Mouse (Mus musculus) cerebellum, adult 2 months (tissue): ENCODE data around the gene Tbc1d4. TPM values are rescaled to one million over a fixed set of nuclear protein-coding genes. Genes with fewer than 3 reads are reported as not detected.

Source experiments
- DNase-seq, 2 experiments: peaks; one replicate each; pipeline ENCODE4 v3.0.0; 2021
- H3K27ac ChIP-seq: fragments of 200-500 bp; 2 replicates; pipeline ENCODE4 v1.5.1; 2012; ENCODE audit warnings: low read length, control low read depth, inconsistent platforms; ENCODE audit not compliant: insufficient read depth
- H3K27me3 ChIP-seq: fragments of 200-500 bp; 2 replicates; pipeline ENCODE4 v1.6.1; 2012; ENCODE audit warnings: inconsistent platforms, mild to moderate bottlenecking, low read length, moderate library complexity; ENCODE audit not compliant: control insufficient read depth, insufficient read depth
- H3K4me1 ChIP-seq: fragments of 200-500 bp; 2 replicates; pipeline ENCODE4 v1.6.1; 2011; ENCODE audit warnings: low read length; ENCODE audit not compliant: control insufficient read depth, insufficient read depth
- H3K4me3 ChIP-seq: fragments of 200-500 bp; replicated peaks from 2 replicates; pipeline ENCODE3; 2011; ENCODE audit warnings: mild to moderate bottlenecking, low read depth, low read length, control low read depth; ENCODE audit not compliant: insufficient read depth
- CTCF ChIP-seq: fragments of 200-500 bp; IDR thresholded peaks from 2 replicates; pipeline ENCODE4 v1.5.1; 2011; ENCODE audit warnings: low read depth, mild to moderate bottlenecking, control low read depth, low read length, moderate library complexity, borderline replicate concordance; ENCODE audit not compliant: insufficient read depth
- POLR2A ChIP-seq: fragments of 200-500 bp; IDR thresholded peaks from 2 replicates; pipeline ENCODE4 v1.6.1; 2011; ENCODE audit warnings: low read length, control low read depth, borderline replicate concordance; ENCODE audit not compliant: insufficient read depth
- WGBS: fragments of 180-500 bp; shearing (Covaris S2); methylation state at CpG from one replicate; pipeline ENCODE4 v1.1.7; 2018; 5-methylcytosine and 5-hydroxymethylcytosine counted together
- polyA plus RNA-seq: library from polyadenylated mRNA; depleted of rRNA; stranded (reverse); fragments of >200 nt; gene quantifications from 2 replicates; pipeline ENCODE4 v1.2.3, GENCODE M21; 2012

Gene Tbc1d4
- polyA plus RNA-seq, 1 experiment = 35.9 TPM

DNA sequence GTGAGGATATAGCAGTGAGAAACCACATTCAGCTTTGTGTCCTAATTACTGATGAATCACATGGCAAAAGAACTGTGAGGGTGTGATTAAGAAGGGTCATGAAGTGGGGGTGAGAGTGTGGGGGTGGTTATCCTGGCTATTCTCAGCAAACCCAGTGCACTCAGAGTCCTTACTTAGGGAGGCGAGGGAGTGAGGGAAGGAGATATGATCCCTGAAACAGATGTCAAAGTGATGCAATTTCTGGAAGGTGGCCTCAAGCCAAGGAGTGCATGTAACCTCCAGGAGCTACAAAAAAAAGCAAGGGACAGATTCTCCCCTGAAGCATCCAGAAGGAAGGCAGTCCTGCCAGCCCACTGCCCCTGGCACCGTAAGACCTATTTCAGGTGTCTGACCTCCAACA is 40.2 kb downstream of the Tbc1d4 start:
- no peak overlapping the region for H3K4me3 ChIP-seq
- DNase-seq = peak; percentile 34 to 55
- no peak for TF ChIP-seq POLR2A
- no peak for TF ChIP-seq CTCF
- peaks cover 5% of the 10 kb centered on the region; the same call in 1 of the 2 replicates for H3K4me1 ChIP-seq
- H3K27me3 ChIP-seq = no peaks in the 10 kb centered on the region
- H3K27ac ChIP-seq = no peak overlapping the region
- WGBS = 35% methylated on average over 2 of the region's 2 CpGs

DNA sequence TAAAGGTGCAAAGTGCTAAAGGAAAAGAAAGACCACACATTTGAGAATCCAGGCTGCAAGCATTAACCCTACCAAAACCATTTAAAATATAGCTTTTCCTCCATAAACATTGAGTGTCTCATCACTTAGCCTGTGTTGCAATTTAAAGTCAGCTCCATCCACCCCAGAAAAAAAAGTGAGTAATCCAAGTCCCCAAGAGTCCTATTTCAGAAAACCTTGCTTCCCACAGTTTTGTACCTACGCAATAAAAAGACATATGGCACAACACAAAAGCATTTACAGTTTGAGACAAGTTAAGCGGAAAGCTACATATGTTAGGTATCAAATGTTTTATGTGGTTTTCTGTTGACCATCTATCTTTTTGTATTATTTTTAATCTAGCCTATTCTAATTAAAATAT is 42.3 kb downstream of the Tbc1d4 start:
- H3K27me3 ChIP-seq = no peaks in the 10 kb centered on the region
- 70% methylated on average over 2 of the region's 2 CpGs for WGBS
- H3K4me1 ChIP-seq = peaks cover 5% of the 10 kb centered on the region; the same call in 1 of the 2 replicates
- no peak overlapping the region for H3K4me3 ChIP-seq
- no peak for DNase-seq
- TF ChIP-seq CTCF (no peak), POLR2A (no peak)
- H3K27ac ChIP-seq = no peak overlapping the region

DNA sequence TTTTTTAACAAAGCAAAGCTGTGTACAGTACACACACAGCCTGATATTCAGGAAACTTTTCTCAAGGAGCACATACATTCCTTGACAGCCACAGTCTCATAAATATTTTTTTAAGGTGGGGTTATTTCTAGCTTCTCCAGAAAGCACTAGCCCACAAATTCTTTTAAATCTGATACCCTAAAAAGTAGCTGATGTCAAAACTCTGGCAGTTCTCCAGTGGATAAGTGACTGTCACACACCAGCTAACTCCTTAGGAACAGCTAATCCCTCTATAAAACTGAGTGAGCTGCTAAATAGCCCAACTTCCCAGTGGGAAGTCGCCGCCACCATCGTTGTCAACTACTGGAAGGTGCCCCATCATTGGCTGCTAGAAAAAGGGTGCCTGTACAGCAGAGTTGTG is 43.3 kb downstream of the Tbc1d4 start:
- peaks cover 5% of the 10 kb centered on the region; the same call in 1 of the 2 replicates for H3K4me1 ChIP-seq
- 82% methylated on average over 3 of the region's 3 CpGs for WGBS
- H3K4me3 ChIP-seq = no peak overlapping the region
- no peak for TF ChIP-seq CTCF
- no peak for TF ChIP-seq POLR2A
- H3K27ac ChIP-seq = no peak overlapping the region
- DNase-seq = no peak
- H3K27me3 ChIP-seq = no peaks in the 10 kb centered on the region

DNA sequence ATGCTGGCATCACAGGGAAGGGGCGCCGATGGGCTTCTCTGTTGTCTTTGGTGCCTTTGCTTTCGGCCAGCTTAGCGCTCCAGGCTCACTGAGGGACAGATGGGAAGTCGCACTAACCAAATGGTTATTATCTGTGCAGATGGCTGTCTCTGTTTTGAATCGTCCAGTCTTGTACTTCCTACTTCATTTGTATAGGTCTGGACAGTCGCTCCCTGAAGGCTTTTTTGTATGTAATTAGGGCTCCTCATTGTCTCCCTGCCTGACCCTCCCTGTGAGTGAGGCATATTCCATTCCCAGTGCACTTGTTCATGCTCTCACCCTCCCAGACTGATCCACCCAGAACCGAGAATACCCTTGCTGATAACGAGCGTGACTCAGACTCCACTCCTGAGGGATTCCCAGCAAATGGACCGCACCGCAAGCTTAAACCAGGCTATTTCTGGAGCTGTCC is 47.7 kb downstream of the Tbc1d4 start:
- DNase-seq = peak; percentile 72 to 83
- Histone ChIP-seq H3K4me1 (no peaks in the 10 kb centered on the region; the same call in 1 of the 2 replicates), H3K27me3 (no peaks in the 10 kb centered on the region; the same call in 1 of the 2 replicates), H3K27ac (peak overlapping the region; percentile 20; the same call in 1 of the 2 replicates), H3K4me3 (peak overlapping the region; percentile 43)
- no peak for TF ChIP-seq POLR2A
- no peak for TF ChIP-seq CTCF
- 2% methylated on average over 12 of the region's 12 CpGs for WGBS

DNA sequence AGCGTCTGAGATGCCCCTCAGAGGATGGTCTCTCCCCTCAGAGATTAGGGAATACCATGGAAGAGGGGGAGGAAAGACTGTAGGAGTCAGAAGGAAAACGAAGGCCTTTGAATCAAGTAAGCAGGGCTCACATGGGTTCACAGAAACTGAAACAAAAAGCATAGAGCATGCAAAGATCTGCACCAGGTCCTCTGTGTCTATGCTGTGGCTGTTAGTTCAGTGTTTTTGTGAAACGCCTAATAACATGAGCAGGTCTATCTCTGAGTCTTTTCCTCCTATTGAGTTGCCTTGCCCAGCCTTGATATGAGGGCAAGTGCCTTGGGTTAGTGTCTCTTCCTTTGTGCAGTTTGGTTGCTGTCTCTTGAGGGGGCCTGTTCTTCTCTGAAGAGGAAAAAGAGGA is 49.5 kb downstream of the Tbc1d4 start:
- Histone ChIP-seq H3K4me3 (no peak overlapping the region), H3K27ac (no peak overlapping the region), H3K4me1 (no peaks in the 10 kb centered on the region; the same call in 1 of the 2 replicates), H3K27me3 (no peaks in the 10 kb centered on the region; the same call in 1 of the 2 replicates)
- no peak for TF ChIP-seq CTCF
- no peak for TF ChIP-seq POLR2A
- 96% methylated on average over 3 of the region's 3 CpGs for WGBS
- DNase-seq = no peak

DNA sequence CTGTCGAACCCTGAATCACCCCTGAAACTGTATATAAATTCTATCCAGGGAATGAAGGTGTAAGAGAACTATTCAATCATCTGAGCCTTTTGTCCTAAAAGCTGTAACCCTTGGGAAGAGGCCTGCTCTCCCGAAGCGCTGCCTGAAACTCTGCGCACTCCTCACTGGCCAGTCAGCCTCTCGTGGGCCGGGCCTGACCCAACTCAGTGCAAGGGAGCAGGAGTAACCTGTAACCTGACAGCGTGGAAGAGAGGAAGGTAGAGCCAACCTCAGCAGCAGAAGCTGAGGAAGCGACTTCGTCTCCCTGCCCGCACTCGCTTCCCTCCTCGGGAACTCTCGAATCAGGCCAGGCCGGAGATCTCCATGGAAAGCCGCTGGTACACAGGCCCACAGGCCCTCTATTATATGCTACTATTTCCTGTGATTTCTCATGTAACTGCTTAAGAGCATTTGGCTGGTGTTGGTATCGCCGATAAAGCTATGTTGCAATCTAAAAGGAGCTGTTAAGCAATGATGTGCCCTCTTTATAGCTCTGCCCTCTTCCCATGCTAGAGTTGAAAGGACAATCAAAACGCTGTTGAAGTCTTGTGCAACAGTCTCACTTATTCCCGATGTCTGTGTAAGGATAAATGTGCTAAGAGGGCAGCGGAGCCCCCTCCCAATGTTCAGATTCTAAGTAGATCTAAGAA is 60.0 kb downstream of the Tbc1d4 start:
- Histone ChIP-seq H3K4me3 (no peak overlapping the region), H3K27me3 (no peaks in the 10 kb centered on the region), H3K27ac (no peak overlapping the region), H3K4me1 (no peaks in the 10 kb centered on the region)
- WGBS = 91% methylated on average over 20 of the region's 20 CpGs
- no peak for TF ChIP-seq CTCF
- TF ChIP-seq POLR2A = no peak
- no peak for DNase-seq

DNA sequence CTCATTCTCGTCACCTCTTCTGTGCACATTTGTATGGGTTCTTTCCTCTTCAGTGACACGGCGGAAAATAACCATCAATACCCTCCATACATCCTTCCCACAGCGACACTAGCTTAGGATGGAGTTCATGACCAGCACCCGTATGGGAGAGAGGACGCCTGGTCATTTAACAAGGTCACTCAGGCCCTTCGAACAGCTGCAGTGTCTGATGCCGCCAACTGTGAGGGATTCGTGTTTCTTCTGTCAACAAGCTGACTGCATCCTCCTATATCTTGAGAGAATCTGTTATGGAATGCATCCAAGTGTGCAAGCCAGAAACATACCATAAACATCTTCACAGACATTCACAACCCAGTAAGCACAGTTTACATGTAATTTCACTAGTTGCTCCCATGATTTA is 67.1 kb downstream of the Tbc1d4 start:
- Histone ChIP-seq H3K4me3 (no peak overlapping the region), H3K27ac (no peak overlapping the region), H3K4me1 (peaks cover 11% of the 10 kb centered on the region), H3K27me3 (no peaks in the 10 kb centered on the region)
- DNase-seq = no peak
- no peak for TF ChIP-seq POLR2A
- TF ChIP-seq CTCF = no peak
- WGBS = 74% methylated on average over 9 of the region's 9 CpGs

DNA sequence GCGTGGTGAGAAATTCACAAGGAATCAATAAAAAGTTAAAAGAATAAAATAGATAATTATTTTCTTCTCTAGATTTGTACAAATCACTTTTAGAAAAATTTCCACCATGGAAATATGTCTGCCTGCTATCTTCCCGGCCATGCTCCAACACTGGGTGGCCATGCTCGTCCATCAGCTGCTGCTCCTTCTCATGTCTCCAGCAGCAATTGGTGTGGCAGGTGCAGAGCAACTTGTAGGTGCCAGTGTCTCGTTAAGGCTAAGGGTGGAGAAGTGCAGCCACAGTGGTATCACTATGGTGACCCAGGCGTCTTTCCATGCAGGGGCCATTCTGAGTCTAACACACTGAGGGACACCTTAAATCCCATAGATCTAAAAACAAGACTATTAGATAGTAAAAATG is 67.8 kb downstream of the Tbc1d4 start:
- H3K27ac ChIP-seq = no peak overlapping the region
- 88% methylated on average over 5 of the region's 5 CpGs for WGBS
- H3K4me1 ChIP-seq = peaks cover 11% of the 10 kb centered on the region
- no peak for DNase-seq
- H3K4me3 ChIP-seq = no peak overlapping the region
- no peaks in the 10 kb centered on the region for H3K27me3 ChIP-seq
- no peak for TF ChIP-seq CTCF
- no peak for TF ChIP-seq POLR2A
